Mouse (Mus musculus) bone marrow macrophage, adult 2 months (primary cell): ENCODE measurements around the gene Boll.

Experiments used
- CTCF ChIP-seq: IDR thresholded peaks from 2 replicates; pipeline ENCODE4 v1.5.1; 2012; ENCODE audit warnings: low read depth, mild to moderate bottlenecking, low read length, moderate library complexity
- POLR2A ChIP-seq: IDR thresholded peaks from 2 replicates; pipeline ENCODE4 v1.6.1; 2012; ENCODE audit warnings: mild to moderate bottlenecking, low read depth, low read length, borderline replicate concordance

DNA sequence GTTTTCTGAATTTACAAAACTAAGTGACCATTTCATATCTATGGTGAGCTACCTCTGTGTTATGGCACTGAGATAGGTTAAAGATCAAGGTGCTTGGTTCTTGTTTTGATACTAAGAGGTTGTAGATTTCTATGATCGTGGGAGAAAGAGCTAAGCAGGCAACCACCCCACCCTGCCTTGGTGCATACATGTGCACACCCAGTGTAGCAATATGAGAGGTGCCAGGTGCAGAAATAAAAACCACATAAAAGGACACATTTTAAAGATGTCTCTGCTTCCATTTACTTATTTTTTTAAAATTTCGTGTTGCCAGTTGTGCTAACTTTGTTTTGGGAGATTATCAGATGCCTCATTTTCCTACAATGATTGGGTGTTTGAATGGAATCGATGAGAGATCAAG, 9.4 kb upstream of the Boll start:
- no peak for TF ChIP-seq POLR2A
- TF ChIP-seq CTCF = no peak
